In the genomic region with DNA sequence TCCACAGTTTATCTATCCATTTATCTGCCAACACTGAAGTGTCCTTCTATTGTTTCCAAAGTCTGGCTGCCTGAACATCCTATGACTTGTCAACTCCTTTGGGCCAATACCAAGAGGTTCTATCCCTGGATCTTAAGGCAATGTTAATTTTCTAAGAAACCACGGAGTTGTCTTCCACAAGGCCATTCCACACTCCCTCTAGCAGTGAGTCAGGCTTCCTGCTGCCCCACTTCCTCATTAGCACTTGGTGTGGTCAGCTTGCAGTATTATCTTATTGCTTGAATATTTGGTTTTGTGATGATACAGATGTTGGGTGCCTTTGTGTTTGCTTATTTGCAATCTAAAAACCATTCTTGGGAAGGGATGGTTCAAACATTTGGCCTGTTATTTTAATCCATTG, we compare ENCODE assay signal across 29 mouse cellular contexts.
DNase-seq lines count a peak whose midpoint lies in the region; ATAC-seq and TF ChIP-seq lines count a peak whose summit lies in the region.
"Had no signal": no experiment of that assay in that cellular context is flagged by ENCODE, and none has a peak within 500 bp of the region (broad histone marks: within the 10 kb centered on the region; RNA-seq: fewer than 3 reads in every experiment).

No protein-coding gene starts in this region.

- intact Hi-C loops in left cerebral cortex, postnatal 14 days (cut with DNase I), result no loop called here

- 0 out of 2 replicates have a peak, but pooled peaks have one; percentile 56 for ATAC-seq in common myeloid progenitor, adult 5-6 weeks (replicated peaks; ENCODE audit: low read depth, poor library complexity, severe bottlenecking)
- peak; percentile 68 for ATAC-seq in megakaryocyte progenitor cell, adult 5-6 weeks (replicated peaks; ENCODE audit: poor library complexity)
- ATAC-seq: activated CD4-positive, CD25-positive, alpha-beta regulatory T cell, adult 4 months; forebrain, embryonic 15.5 days; hindbrain, postnatal 0 days; inflammation-experienced regulatory T-cells, adult 6 months; intestine, embryonic 16.5 days had no signal

- H3K4me3 ChIP-seq in C2C12 (ENCODE audit: insufficient read depth, poor library complexity, severe bottlenecking), result no peak overlapping the region
- H3K4me3 ChIP-seq: embryonic facial prominence, embryonic 12.5 days; embryonic facial prominence, embryonic 15.5 days; forebrain, embryonic 12.5 days; forebrain, embryonic 15.5 days; heart, embryonic 12.5 days; heart, embryonic 15.5 days had no signal

- H3K79me2 ChIP-seq in C2C12 (ENCODE audit: control insufficient read depth, insufficient read depth), result no peaks in the 10 kb centered on the region

- H3K36me3 ChIP-seq in C2C12 (ENCODE audit: control insufficient read depth, insufficient read depth), result no peaks in the 10 kb centered on the region
- H3K36me3 ChIP-seq: embryonic facial prominence, embryonic 12.5 days; embryonic facial prominence, embryonic 15.5 days; forebrain, embryonic 12.5 days; forebrain, embryonic 15.5 days; G1E; heart, embryonic 12.5 days; heart, embryonic 15.5 days had no signal

- no peaks in the 10 kb centered on the region for H3K79me3 ChIP-seq in C2C12 (ENCODE audit: low read depth)

- H3K27me3 ChIP-seq in C2C12 (ENCODE audit: control insufficient read depth, insufficient read depth, insufficient read length), result no peaks in the 10 kb centered on the region
- H3K27me3 ChIP-seq: embryonic facial prominence, embryonic 12.5 days; embryonic facial prominence, embryonic 15.5 days; forebrain, embryonic 12.5 days; forebrain, embryonic 15.5 days; heart, embryonic 12.5 days; heart, embryonic 15.5 days had no signal

- peak; percentile 20 for DNase-seq in 3134 (ENCODE audit: extremely low read depth, insufficient read length, low spot score)
- no peak for DNase-seq in frontal cortex, adult 2 months (ENCODE audit: extremely low spot score in 1 of 2, low spot score in 1 of 2)
- no peak for DNase-seq in heart, postnatal 4 days
- DNase-seq in left cerebral cortex, postnatal 14 days (ENCODE audit: low spot score in 2 of 2), result no peak
- no peak for DNase-seq in retina, postnatal 1 day
- DNase-seq: adrenal gland, postnatal 10 days; adrenal gland, postnatal 36 days; cerebellum, adult 18-20 months; cerebellum, adult 9-10 months; cerebellum, postnatal 14 days; gastrocnemius, postnatal 10 days; gastrocnemius, postnatal 36 days; heart, adult 11 months; heart, postnatal 10 days; heart, postnatal 36 days had no signal

- H3ac ChIP-seq in C2C12 (ENCODE audit: control insufficient read depth, insufficient read length, low read depth), result no peak overlapping the region

- TF ChIP-seq CTCF in C2C12 (IDR thresholded peaks at IDR 0.05; ENCODE audit: control insufficient read depth, insufficient read depth, insufficient read length), result no peak

TF ChIP-seq in C2C12, 6 proteins besides CTCF, POLR2A, EP300 and RAD21:
- peak; percentile 11 for TF ChIP-seq FOSL1 (IDR thresholded peaks at IDR 0.05; ENCODE audit: insufficient read depth, low read length, poor library complexity, severe bottlenecking)
- TF ChIP-seq MAX (IDR thresholded peaks at IDR 0.05), result peak; percentile 21
- no peak for TF ChIP-seq MYOG (IDR thresholded peaks at IDR 0.05; ENCODE audit: control insufficient read depth, extremely low read depth, insufficient read length)
TF ChIP-seq in C2C12: peak in this region for 2.
